Mouse (Mus musculus) left cerebral cortex, adult 8-10 months (tissue): Measurements from ENCODE around the gene Lrrn4. TPM values are rescaled to one million over a fixed set of nuclear protein-coding genes. Genes with fewer than 3 reads are reported as not detected.

Experiments used
- DNase-seq, 2 experiments: peaks; one replicate each; pipeline ENCODE4 v3.0.0; 2022; ENCODE audit warnings: low spot score in 2 of 2
- total RNA-seq, 4 experiments: library from RNA; stranded (reverse); gene quantifications; 2 replicates each; pipeline ENCODE4 v1.2.4; 2022

Lrrn4 gene
- total RNA-seq, 4 experiments from 2014 or later: 0.11 to 0.65 (median 0.34) TPM

DNA sequence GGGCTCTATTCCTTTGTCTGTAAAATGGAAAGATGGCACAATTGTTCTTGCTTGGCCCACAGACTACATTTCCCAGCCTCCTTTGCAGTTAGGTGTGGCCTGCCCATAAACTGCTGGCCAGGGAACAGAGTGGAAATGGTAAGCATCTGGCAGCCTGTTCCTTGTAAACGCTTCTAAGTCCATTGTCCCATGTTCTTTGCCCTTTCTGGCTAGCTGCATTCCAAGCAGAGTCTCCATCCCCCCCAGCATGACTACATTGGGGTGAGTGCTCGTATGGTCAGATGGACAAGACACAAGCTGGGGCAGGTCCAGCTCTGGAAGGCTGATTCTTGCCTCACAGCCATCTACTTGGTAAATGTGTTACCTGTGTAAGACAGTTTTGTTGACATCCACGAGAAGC, 9.0 kb downstream of the Lrrn4 start:
- DNase-seq: no peak

DNA sequence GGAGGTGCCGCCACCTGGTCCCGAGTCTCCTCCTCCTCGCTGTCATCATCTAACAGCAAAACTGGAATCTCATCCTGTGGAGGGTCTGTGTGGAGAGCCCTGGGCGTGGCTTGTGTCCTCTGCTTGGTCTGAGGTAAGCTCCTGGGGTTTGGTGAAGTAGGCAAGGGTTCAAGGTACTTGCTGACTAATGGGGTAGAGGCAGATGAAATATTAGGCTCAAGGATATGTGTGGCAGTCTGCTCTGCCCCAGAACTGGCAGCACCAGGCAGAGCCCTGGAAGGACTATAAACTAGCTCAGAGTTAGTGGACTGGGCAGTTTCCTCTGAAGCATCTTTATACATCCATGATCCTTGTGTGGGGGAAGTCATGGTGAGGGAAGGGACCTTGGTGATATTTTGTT, 10.4 kb downstream of the Lrrn4 start:
- no peak for DNase-seq

- DNase-seq: no peak
Observed at GRCm38 (mm10) chr2:132869682-132870081, 11.0 kb downstream of the Lrrn4 start.

DNA sequence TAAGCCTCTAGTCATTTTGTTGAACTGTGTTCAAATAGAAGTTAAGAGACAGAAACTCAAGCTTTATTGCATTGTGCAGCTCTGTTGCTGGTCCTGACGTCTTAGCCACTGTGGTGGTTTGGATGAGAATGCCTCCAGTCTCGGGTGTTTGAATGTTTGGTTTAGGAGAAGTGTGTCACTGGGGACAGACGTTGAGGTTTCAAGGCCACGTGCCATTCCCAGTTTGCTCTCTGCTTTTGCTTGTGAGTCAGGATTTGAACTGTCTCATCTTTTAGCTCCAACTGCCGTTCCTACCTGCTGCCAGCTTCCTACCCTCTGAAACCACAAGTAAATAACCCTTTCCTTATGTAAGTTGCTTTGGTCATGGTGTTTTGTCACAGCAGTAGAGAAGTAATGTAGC, 13.2 kb downstream of the Lrrn4 start:
- no peak for DNase-seq

- no peak for DNase-seq
Observed at GRCm38 (mm10) chr2:132863325-132863724, 17.4 kb downstream of the Lrrn4 start.

DNA sequence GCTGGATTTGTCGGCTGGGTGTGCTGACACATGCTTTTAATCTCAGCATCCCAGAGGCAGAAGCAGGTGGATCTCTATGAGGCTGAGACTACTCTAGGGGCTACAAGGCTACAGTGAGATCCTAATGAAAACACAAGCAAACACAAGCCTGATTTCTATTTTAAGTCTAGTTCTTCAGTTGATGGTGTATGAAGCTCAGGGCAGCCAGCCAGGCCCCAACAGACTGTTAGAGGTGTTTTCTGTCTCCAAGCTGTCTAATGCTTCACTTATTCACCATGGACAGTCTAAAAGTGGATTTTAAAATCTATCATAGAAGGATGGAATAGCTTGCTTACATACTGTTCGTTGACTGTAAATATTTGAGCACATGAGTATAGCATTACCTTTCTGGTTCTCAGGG, 19.2 kb downstream of the Lrrn4 start:
- peak in 1 of 2 experiments; percentile 18 for DNase-seq

GRCm38 (mm10) chr2:132860435-132860834, 20.3 kb downstream of the Lrrn4 start:
- DNase-seq: no peak

DNA sequence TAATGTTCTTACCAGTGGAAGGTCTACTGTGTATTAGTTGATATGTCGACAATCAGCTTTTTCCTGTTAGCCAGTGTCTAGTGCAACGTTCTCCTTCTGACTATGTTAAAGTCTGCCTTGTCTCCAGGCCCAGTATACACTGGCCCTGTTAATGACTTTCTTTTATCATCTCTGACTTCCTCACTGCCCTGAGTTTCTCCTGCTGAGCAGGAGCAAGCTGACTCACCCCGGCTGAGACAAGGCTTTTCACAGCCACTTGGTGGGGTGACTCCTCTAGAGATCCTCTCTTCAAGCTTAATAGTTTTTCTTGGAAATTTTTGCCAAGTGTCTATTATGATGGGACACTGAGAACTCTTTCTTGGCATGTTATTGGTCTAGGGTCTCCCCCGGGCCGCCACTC, 24.4 kb downstream of the Lrrn4 start:
- no peak for DNase-seq

- no peak for DNase-seq
Observed at GRCm38 (mm10) chr2:132853051-132853450, 27.6 kb downstream of the Lrrn4 start.

- DNase-seq: no peak
Observed at GRCm38 (mm10) chr2:132849141-132849540, 31.6 kb downstream of the Lrrn4 start.

DNA sequence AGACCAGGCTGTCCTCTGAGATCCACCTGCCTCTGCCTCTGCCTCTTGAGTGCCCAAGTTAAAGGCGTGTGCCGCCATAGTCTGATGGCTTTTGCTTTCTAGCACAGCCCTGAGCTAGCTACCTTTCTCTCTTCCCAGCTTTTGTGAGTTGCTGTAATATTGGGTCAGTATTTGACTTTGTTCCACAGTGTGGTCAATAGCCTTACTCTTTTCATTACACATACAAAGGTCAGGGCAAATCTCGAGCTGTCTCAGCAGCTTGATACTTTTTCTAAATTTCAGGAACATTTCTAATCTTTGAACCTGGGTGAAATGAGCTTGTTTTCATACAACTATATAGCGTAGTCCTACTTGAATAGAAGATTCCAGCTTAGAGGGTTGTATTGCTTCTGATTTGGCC, 32.3 kb downstream of the Lrrn4 start:
- DNase-seq: no peak

- no peak for DNase-seq
Observed at GRCm38 (mm10) chr2:132847581-132847980, 33.1 kb downstream of the Lrrn4 start.

DNA sequence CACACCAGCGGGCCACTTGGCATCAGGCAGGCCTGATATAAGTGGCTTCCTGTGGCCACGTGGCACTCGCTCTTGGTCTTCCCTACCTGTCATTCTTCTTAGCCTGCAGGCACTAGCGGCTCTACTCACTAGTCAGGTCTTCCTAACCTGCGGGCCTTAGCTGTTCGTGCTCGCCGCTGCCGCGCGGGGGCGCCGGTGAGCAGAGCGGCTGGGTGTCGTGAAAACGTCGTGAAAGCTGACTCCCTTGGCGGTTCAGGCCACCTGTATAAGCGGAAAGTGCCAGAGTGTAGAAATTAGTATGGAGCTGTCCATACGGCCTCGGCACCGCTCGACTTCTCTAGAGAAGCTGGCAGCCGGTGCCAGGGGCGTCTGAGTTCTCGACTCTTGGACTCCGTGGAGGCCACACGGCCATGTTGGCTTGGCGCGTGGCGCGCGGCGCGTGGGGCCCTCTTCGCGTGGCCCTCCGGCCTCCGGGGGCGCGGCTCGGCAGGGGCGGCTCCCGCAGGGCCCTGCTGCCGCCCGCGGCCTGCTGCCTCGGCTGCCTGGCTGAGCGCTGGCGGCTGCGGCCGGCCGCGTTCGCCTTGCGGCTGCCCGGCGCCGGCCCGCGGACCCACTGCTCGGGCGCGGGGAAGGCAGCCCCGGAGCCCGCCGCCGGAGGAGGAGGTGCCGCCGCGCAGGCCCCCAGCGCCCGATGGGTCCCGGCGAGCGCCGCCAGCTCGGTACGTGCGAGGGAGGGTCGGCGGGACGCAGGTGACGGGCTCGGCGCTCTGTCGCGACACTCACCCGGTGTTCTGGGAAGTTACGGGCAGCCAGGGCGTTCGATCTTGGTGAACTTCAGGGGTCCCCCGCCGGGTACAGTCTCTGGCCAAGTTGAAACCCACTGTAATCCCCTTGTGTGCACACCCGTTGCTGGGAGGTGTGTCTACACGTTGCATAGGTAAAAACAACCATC, 34.0 kb downstream of the Lrrn4 start, which contains the start of gene Crls1:
Gene Crls1, plus strand, starts transcription at position 260 of the 952 bp plus-strand sequence.
- DNase-seq: peak; percentile 90 to 99

GRCm38 (mm10) chr2:132841071-132841470, 39.6 kb downstream of the Lrrn4 start:
- no peak for DNase-seq

Other genes starting within 250 kb of the Lrrn4 start
- gene Shld1, start 194.0 kb downstream of the Lrrn4 start, total RNA-seq: 10 to 100 TPM in 2 of 4 experiments, 1 to 10 TPM in 2; 8.9 to 12.7 (median 10.9) TPM
- gene Chgb, start 99.6 kb downstream of the Lrrn4 start, total RNA-seq: 100 to 1,000 TPM; 213 to 265 (median 237) TPM
- 10 to 100 TPM; 22.2 to 29.8 (median 26.0) TPM for gene Trmt6, start 64.8 kb downstream of the Lrrn4 start, total RNA-seq
- gene Mcm8, start 64.8 kb downstream of the Lrrn4 start, total RNA-seq: 1 to 10 TPM; 4.5 to 5.8 (median 4.6) TPM
- gene Crls1, start 34.2 kb downstream of the Lrrn4 start, total RNA-seq: 10 to 100 TPM; 28.5 to 31.1 (median 29.3) TPM
- gene Fermt1, start 65.0 kb upstream of the Lrrn4 start, total RNA-seq: 1 to 10 TPM in 3 of 4 experiments, under 1 TPM in 1; 0.82 to 2.1 (median 1.2) TPM